Mouse (Mus musculus): ENCODE measurements at regions not wholly inside any gene's neighbourhood (a gene's known extent, or its start where the extent isn't known, plus 50 kb on each side); places are given as distances from the start of the nearest gene placed in this dataset.

- no peak overlapping the region for H3K4me2 ChIP-seq (ENCODE audit: low read depth, low read length, severe bottlenecking)
- H3K27me3 ChIP-seq (ENCODE audit: control insufficient read depth, insufficient read depth, low read length) = no peaks in the 10 kb centered on the region
- no peak overlapping the region for H3K4me3 ChIP-seq (ENCODE audit: low read depth, low read length)
- H3K27ac ChIP-seq (ENCODE audit: low read depth, low read length) = no peak overlapping the region
- H3K4me1 ChIP-seq (replicated peaks; ENCODE audit: control insufficient read depth, insufficient read depth, low read length) = no peaks in the 10 kb centered on the region
- H3K9ac ChIP-seq (ENCODE audit: low read length) = no peak overlapping the region
- no peaks in the 10 kb centered on the region for H3K36me3 ChIP-seq (ENCODE audit: control insufficient read depth, insufficient read depth, low read length)
- H3K9me3 ChIP-seq (ENCODE audit: control insufficient read depth, low read length) = no peaks in the 10 kb centered on the region
- ATAC-seq (replicated peaks; ENCODE audit: low FRiP score) = no peak
- no peak for DNase-seq (ENCODE audit: low spot score)
- whole genome bisulfite sequencing = 94% methylated on average over 5 of the region's 5 CpGs
These were observed 183.7 kb downstream of the Prkcq start for GRCm38 (mm10) chr2:11355594-11355993.
